Comparison of ENCODE assay signal across 1 mouse cellular context in the genomic region with DNA sequence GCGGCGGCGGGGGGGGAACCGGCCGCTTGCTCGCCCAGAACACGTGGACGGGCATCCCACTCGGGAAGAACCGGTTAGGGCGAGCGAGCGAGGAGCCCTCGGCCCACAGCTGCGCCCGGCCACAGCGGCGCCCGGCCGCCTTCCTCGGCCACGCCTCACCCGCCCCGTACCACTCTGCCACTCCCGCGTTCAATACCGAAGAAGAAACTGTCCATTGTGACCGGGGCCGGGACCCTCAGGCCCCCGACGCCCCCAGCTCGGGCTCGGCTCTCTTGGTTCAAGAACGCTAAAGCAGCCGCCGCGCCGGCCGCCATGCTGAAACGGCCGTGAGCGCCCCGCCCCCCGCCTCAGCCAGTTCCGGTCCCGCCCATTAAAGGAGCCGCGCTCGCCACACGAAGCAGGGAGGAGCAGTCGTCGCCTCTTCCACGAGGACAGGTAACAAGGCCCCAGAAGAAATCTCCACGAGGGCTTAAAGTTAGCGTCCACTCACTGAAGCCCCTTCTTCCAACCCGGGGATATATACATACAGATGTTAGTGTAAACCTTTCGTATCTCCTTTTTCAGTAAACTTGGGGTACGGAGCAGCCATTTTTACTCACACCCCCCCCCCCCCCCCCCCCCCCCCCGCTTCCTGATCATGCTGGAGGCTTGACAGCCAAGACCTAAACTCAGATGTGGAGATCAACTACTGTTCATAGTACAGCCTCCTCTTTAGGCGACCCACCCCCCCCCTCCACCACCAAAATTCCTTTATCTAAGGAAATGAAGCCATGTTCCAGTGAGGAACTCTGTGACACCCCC.
TF ChIP-seq lines count a peak whose summit lies in the region.

TSS of gene Npm3 (minus strand) at position 349 of the 801 bp plus-strand sequence.

TF ChIP-seq in CH12.LX, 34 proteins besides CTCF, POLR2A, EP300 and RAD21 (continued from another document):
- TF ChIP-seq NRF1 (IDR thresholded peaks at IDR 0.05; ENCODE audit: low read depth, low read length) (peak; percentile 45; the same call in 1 of the 2 replicates), UBTF (IDR thresholded peaks at IDR 0.05; ENCODE audit: low read depth, low read length) (no peak), KAT2A (IDR thresholded peaks at IDR 0.05; ENCODE audit: insufficient replicate concordance, low read length) (0 out of 2 replicates have a peak, but pooled peaks have one; percentile 49), TBP (conservative IDR thresholded peaks at IDR 0.05; ENCODE audit: low read depth, low read length) (0 out of 2 replicates have a peak, but pooled peaks have one; percentile 25), ZMIZ1 (IDR thresholded peaks at IDR 0.05; ENCODE audit: low read depth, low read length) (peak; percentile 85), MYC (IDR thresholded peaks at IDR 0.05; ENCODE audit: low read depth, low read length) (peak; percentile 93), POLR2AphosphoS2 (IDR thresholded peaks at IDR 0.05; ENCODE audit: low read depth, low read length) (peak; percentile 83), ZC3H11A (IDR thresholded peaks at IDR 0.05; ENCODE audit: low read depth, low read length) (no peak), SMC3 (IDR thresholded peaks at IDR 0.05; ENCODE audit: low read depth, low read length) (no peak), USF1 (IDR thresholded peaks at IDR 0.05; ENCODE audit: low read depth, low read length) (no peak), JUND (conservative IDR thresholded peaks at IDR 0.05; ENCODE audit: low read depth, low read length) (no peak), ELF1 (IDR thresholded peaks at IDR 0.05; ENCODE audit: low read depth, low read length) (peak; percentile 69), HCFC1 (IDR thresholded peaks at IDR 0.05; ENCODE audit: low read depth, low read length) (peak; percentile 72), USF2 (conservative IDR thresholded peaks at IDR 0.05; ENCODE audit: low read depth, low read length) (no peak), MAX (IDR thresholded peaks at IDR 0.05; ENCODE audit: low read length) (peak; percentile 69), MAZ (IDR thresholded peaks at IDR 0.05; ENCODE audit: low read depth, low read length) (no peak), JUN (IDR thresholded peaks at IDR 0.05; ENCODE audit: insufficient read depth, low read depth, low read length) (no peak), CHD1 (IDR thresholded peaks at IDR 0.05; ENCODE audit: low read depth, low read length) (no peak), SIN3A (IDR thresholded peaks at IDR 0.05; ENCODE audit: low read length) (peak; percentile 90), MAFK (IDR thresholded peaks at IDR 0.05; ENCODE audit: insufficient replicate concordance, low read length) (no peak), IRF4 (IDR thresholded peaks at IDR 0.05; ENCODE audit: low read depth, low read length) (peak; percentile 29; the same call in 1 of the 2 replicates), RCOR1 (conservative IDR thresholded peaks at IDR 0.05; ENCODE audit: low read depth, low read length) (no peak), E2F4 (IDR thresholded peaks at IDR 0.05; ENCODE audit: insufficient replicate concordance, low read depth, low read length) (no peak), ETS1 (conservative IDR thresholded peaks at IDR 0.05; ENCODE audit: low read depth, low read length) (no peak), BHLHE40 (IDR thresholded peaks at IDR 0.05; ENCODE audit: low read depth, low read length) (no peak), MEF2A (IDR thresholded peaks at IDR 0.05; ENCODE audit: borderline replicate concordance, low read depth, low read length) (no peak), TCF12 (IDR thresholded peaks at IDR 0.05; ENCODE audit: low read depth, low read length) (peak; percentile 81), GABPA (IDR thresholded peaks at IDR 0.05; ENCODE audit: insufficient replicate concordance, low read depth, low read length) (no peak), NELFE (IDR thresholded peaks at IDR 0.05; ENCODE audit: low read depth, low read length) (peak; percentile 89), CHD2 (IDR thresholded peaks at IDR 0.05; ENCODE audit: low read length) (peak; percentile 73), ZKSCAN1 (IDR thresholded peaks at IDR 0.05; ENCODE audit: borderline replicate concordance, low read depth, low read length) (no peak), PAX5 (IDR thresholded peaks at IDR 0.05; ENCODE audit: low read length) (no peak), ZNF384 (IDR thresholded peaks at IDR 0.05; ENCODE audit: low read depth, low read length) (no peak)
